Mouse (Mus musculus) forebrain, embryonic 11.5 days (tissue): ENCODE results near the gene Ndufb10. TPM values are rescaled to one million over a fixed set of nuclear protein-coding genes. Genes with fewer than 3 reads are reported as not detected.

Source experiments
- ATAC-seq: fragments of 200-750 bp; cut with Nextera tagmentation; replicated peaks from 2 replicates; pipeline ENCODE4 v1.8.0; 2017; ENCODE audit warnings: moderate TSS enrichment; ENCODE audit not compliant: low FRiP score
- DNase-seq: peaks from one replicate; pipeline ENCODE4 v3.0.0-alpha.2; 2017; ENCODE audit warnings: low spot score
- H3K27ac ChIP-seq: fragments of 300-500 bp; sonication (generic); 2 replicates; pipeline ENCODE4 v1.5.1; 2014; ENCODE audit warnings: low read depth, low read length
- H3K27me3 ChIP-seq: fragments of 300-500 bp; sonication (generic); 2 replicates; pipeline ENCODE4 v1.6.1; 2014; ENCODE audit warnings: mild to moderate bottlenecking, low read length, mixed read lengths; ENCODE audit not compliant: control insufficient read depth, insufficient read depth
- H3K36me3 ChIP-seq: fragments of 300-500 bp; sonication (generic); 2 replicates; pipeline ENCODE4 v1.6.1; 2014; ENCODE audit warnings: mild to moderate bottlenecking, low read length, moderate library complexity, mixed read lengths; ENCODE audit not compliant: control insufficient read depth, insufficient read depth
- H3K4me1 ChIP-seq: fragments of 300-500 bp; sonication (generic); replicated peaks from 2 replicates; pipeline ENCODE4 v1.6.1; 2014; ENCODE audit warnings: low read length, mixed read lengths; ENCODE audit not compliant: control insufficient read depth, insufficient read depth
- H3K4me2 ChIP-seq: fragments of 300-500 bp; sonication (generic); 2 replicates; pipeline ENCODE4 v1.6.1; 2014; ENCODE audit warnings: low read depth, mild to moderate bottlenecking, low read length, moderate library complexity, mixed read lengths; ENCODE audit not compliant: severe bottlenecking
- H3K4me3 ChIP-seq: fragments of 300-500 bp; sonication (generic); 2 replicates; pipeline ENCODE4 v1.5.1; 2014; ENCODE audit warnings: low read depth, low read length
- H3K9ac ChIP-seq: fragments of 300-500 bp; sonication (generic); 2 replicates; pipeline ENCODE4 v1.6.1; 2014; ENCODE audit warnings: low read length
- H3K9me3 ChIP-seq: fragments of 300-500 bp; sonication (generic); 2 replicates; pipeline ENCODE4 v1.6.1; 2016; ENCODE audit warnings: low read length, mixed read lengths; ENCODE audit not compliant: control insufficient read depth
- WGBS: fragments of 180-500 bp; shearing (Covaris S2); extraction: QIAGEN DNeasy Blood & Tissue Kit; methylation state at CpG from one replicate; pipeline ENCODE4 v1.1.7; 2014; 5-methylcytosine and 5-hydroxymethylcytosine counted together
- polyA plus RNA-seq: library from polyadenylated mRNA; unstranded; fragments of >200 nt; fragmentation: Nextera tagmentation; extraction: Ambion mirVana; gene quantifications from 2 replicates; pipeline ENCODE4 v1.2.1, GENCODE M21; 2014

Gene Ndufb10
- polyA plus RNA-seq, 1 experiment from 2014 or later = 189 TPM

- Histone ChIP-seq H3K4me1 (no peaks in the 10 kb centered on the region), H3K9ac (no peak overlapping the region), H3K4me2 (no peak overlapping the region), H3K9me3 (no peaks in the 10 kb centered on the region), H3K27ac (no peak overlapping the region), H3K4me3 (no peak overlapping the region), H3K27me3 (no peaks in the 10 kb centered on the region), H3K36me3 (peaks cover 2% of the 10 kb centered on the region; the same call in 1 of the 2 replicates)
- 97% methylated on average over 3 of the region's 3 CpGs for WGBS
- no peak for DNase-seq
- ATAC-seq = no peak
Observed at GRCm38 (mm10) chr17:24705821-24706220, 18.5 kb downstream of the Ndufb10 start.

- Histone ChIP-seq H3K4me3 (no peak overlapping the region), H3K36me3 (peaks cover 9% of the 10 kb centered on the region; the same call in 1 of the 2 replicates), H3K9ac (no peak overlapping the region)
Observed at GRCm38 (mm10) chr17:24701251-24701650, 23.0 kb downstream of the Ndufb10 start.

GRCm38 (mm10) chr17:24699473-24699872 is 24.8 kb downstream of the Ndufb10 start:
- WGBS = 78% methylated on average over 2 of the region's 2 CpGs
- Histone ChIP-seq H3K27ac (no peak overlapping the region), H3K9ac (no peak overlapping the region), H3K4me3 (no peak overlapping the region), H3K4me2 (no peak overlapping the region), H3K9me3 (no peaks in the 10 kb centered on the region), H3K4me1 (peaks cover 10% of the 10 kb centered on the region), H3K27me3 (no peaks in the 10 kb centered on the region), H3K36me3 (peaks cover 9% of the 10 kb centered on the region; the same call in 1 of the 2 replicates)
- DNase-seq (no peak), ATAC-seq (no peak)

More at GRCm38 (mm10) chr17:24701251-24701650, 23.0 kb downstream of the Ndufb10 start:
- Histone ChIP-seq H3K27ac (no peak overlapping the region), H3K9me3 (no peaks in the 10 kb centered on the region), H3K4me1 (peaks cover 6% of the 10 kb centered on the region), H3K4me2 (no peak overlapping the region), H3K27me3 (no peaks in the 10 kb centered on the region)
- 92% methylated on average over 9 of the region's 9 CpGs for WGBS
- ATAC-seq (no peak), DNase-seq (no peak)

- ATAC-seq (no peak), DNase-seq (peak; percentile 42)
- Histone ChIP-seq H3K27me3 (no peaks in the 10 kb centered on the region), H3K36me3 (peaks cover 9% of the 10 kb centered on the region; the same call in 1 of the 2 replicates), H3K9ac (no peak overlapping the region), H3K4me1 (peaks cover 10% of the 10 kb centered on the region), H3K27ac (no peak overlapping the region), H3K4me2 (no peak overlapping the region), H3K9me3 (no peaks in the 10 kb centered on the region), H3K4me3 (no peak overlapping the region)
- 71% methylated on average over 9 of the region's 9 CpGs for WGBS
Observed at GRCm38 (mm10) chr17:24698715-24699114, 25.6 kb downstream of the Ndufb10 start.

GRCm38 (mm10) chr17:24697985-24698384 is 26.3 kb downstream of the Ndufb10 start:
- H3K4me3 ChIP-seq = no peak overlapping the region
- H3K27me3 ChIP-seq = no peaks in the 10 kb centered on the region
- ATAC-seq (no peak), DNase-seq (peak; percentile 41)
- H3K27ac ChIP-seq = no peak overlapping the region
- no peaks in the 10 kb centered on the region for H3K9me3 ChIP-seq
- no peak overlapping the region for H3K4me2 ChIP-seq
- H3K9ac ChIP-seq = no peak overlapping the region
- WGBS = 15% methylated on average over 5 of the region's 5 CpGs
- peaks cover 9% of the 10 kb centered on the region; the same call in 1 of the 2 replicates for H3K36me3 ChIP-seq
- peaks cover 10% of the 10 kb centered on the region for H3K4me1 ChIP-seq

GRCm38 (mm10) chr17:24696011-24696697 is 28.1 kb downstream of the Ndufb10 start, which contains the start of the genes Gfer and Noxo1:
Gfer (minus strand) TSS chr17:24696156.
Noxo1 (plus strand) TSS chr17:24696234.
- 0 out of 2 replicates have a peak, but pooled peaks cover under 1% of the 10 kb centered on the region for H3K27me3 ChIP-seq
- no peaks in the 10 kb centered on the region for H3K9me3 ChIP-seq
- H3K36me3 ChIP-seq = peaks cover 6% of the 10 kb centered on the region; the same call in 1 of the 2 replicates
- peak within 1 kb of the TSS; percentile 94 for H3K9ac ChIP-seq
- H3K4me3 ChIP-seq = peak within 1 kb of the TSS; percentile 80
- ATAC-seq (peak; percentile 95), DNase-seq (peak; percentile 95)
- under 1% methylated on average over 75 of the region's 76 CpGs for WGBS
- H3K4me2 ChIP-seq = peak within 1 kb of the TSS; percentile 70
- peak within 1 kb of the TSS; percentile 71 for H3K27ac ChIP-seq
- H3K4me1 ChIP-seq = peaks cover 10% of the 10 kb centered on the region

- Histone ChIP-seq H3K36me3 (peaks cover 3% of the 10 kb centered on the region; the same call in 1 of the 2 replicates), H3K4me1 (peaks cover 10% of the 10 kb centered on the region), H3K9me3 (no peaks in the 10 kb centered on the region), H3K4me2 (peak overlapping the region; percentile 70), H3K27ac (peak overlapping the region; percentile 71), H3K27me3 (peaks cover 6% of the 10 kb centered on the region; the same call in 1 of the 2 replicates), H3K4me3 (peak overlapping the region; percentile 80), H3K9ac (peak overlapping the region; percentile 94)
- no peak for DNase-seq
- 6% methylated on average over 51 of the region's 51 CpGs for WGBS
- ATAC-seq = peak; percentile 57
Observed at GRCm38 (mm10) chr17:24695326-24696010, 28.8 kb downstream of the Ndufb10 start.

- Histone ChIP-seq H3K27me3 (peaks cover 28% of the 10 kb centered on the region), H3K9me3 (no peaks in the 10 kb centered on the region), H3K36me3 (no peaks in the 10 kb centered on the region), H3K4me1 (peaks cover 12% of the 10 kb centered on the region; the same call in 1 of the 2 replicates), H3K4me2 (no peak overlapping the region), H3K9ac (no peak overlapping the region), H3K4me3 (no peak overlapping the region), H3K27ac (no peak overlapping the region)
- 93% methylated on average over 5 of the region's 5 CpGs for WGBS
- no peak for ATAC-seq
- peak; percentile 24 for DNase-seq
Observed at GRCm38 (mm10) chr17:24692385-24692784, 31.9 kb downstream of the Ndufb10 start.
